Mouse (Mus musculus) embryonic facial prominence, embryonic 11.5 days (tissue): ENCODE measurements around the gene Hist1h3g. TPM values are rescaled to one million over a fixed set of nuclear protein-coding genes. Genes with fewer than 3 reads are reported as not detected.
"Not testable (repeated sequence)": the region's sequence is repeated elsewhere in the genome, so short reads cannot be mapped to it uniquely, and the experiment has no call there.

Experiments
- ATAC-seq: fragments of 200-750 bp; cut with Nextera tagmentation; replicated peaks from 2 replicates; pipeline ENCODE4 v1.8.0; 2017; ENCODE audit warnings: low read depth; ENCODE audit not compliant: insufficient number of reproducible peaks, low FRiP score, low TSS enrichment
- DNase-seq: peaks from one replicate; pipeline ENCODE4 v3.0.0-alpha.2; 2015; ENCODE audit warnings: low spot score
- H3K27ac ChIP-seq: fragments of 300-500 bp; sonication (generic); replicated peaks from 2 replicates; pipeline ENCODE4 v1.5.1; 2014; ENCODE audit warnings: mild to moderate bottlenecking, low read depth, low read length, control low read depth
- H3K27me3 ChIP-seq: fragments of 300-500 bp; sonication (generic); 2 replicates; pipeline ENCODE4 v1.6.1; 2014; ENCODE audit warnings: mild to moderate bottlenecking, low read length, moderate library complexity, mixed read lengths; ENCODE audit not compliant: control insufficient read depth, insufficient read depth
- H3K36me3 ChIP-seq: fragments of 300-500 bp; sonication (generic); replicated peaks from 2 replicates; pipeline ENCODE4 v1.6.1; 2014; ENCODE audit warnings: low read depth, mild to moderate bottlenecking, low read length, moderate library complexity, mixed read lengths; ENCODE audit not compliant: control insufficient read depth, insufficient read depth
- H3K4me1 ChIP-seq: fragments of 300-500 bp; sonication (generic); 2 replicates; pipeline ENCODE4 v1.6.1; 2014; ENCODE audit warnings: low read length, mixed read lengths; ENCODE audit not compliant: control insufficient read depth, insufficient read depth
- H3K4me2 ChIP-seq: fragments of 300-500 bp; sonication (generic); 2 replicates; pipeline ENCODE4 v1.6.1; 2014; ENCODE audit warnings: low read depth, mild to moderate bottlenecking, control low read depth, low read length, moderate library complexity
- H3K4me3 ChIP-seq: fragments of 300-500 bp; sonication (generic); 2 replicates; pipeline ENCODE4 v1.5.1; 2014; ENCODE audit warnings: low read depth, low read length, control low read depth
- H3K9ac ChIP-seq: fragments of 300-500 bp; sonication (generic); replicated peaks from 2 replicates; pipeline ENCODE4 v1.6.1; 2014; ENCODE audit warnings: mild to moderate bottlenecking, control low read depth, low read length
- H3K9me3 ChIP-seq: fragments of 300-500 bp; sonication (generic); replicated peaks from 2 replicates; pipeline ENCODE4 v1.6.1; 2016; ENCODE audit warnings: mild to moderate bottlenecking, low read length, inconsistent platforms, mixed read lengths; ENCODE audit not compliant: control insufficient read depth
- WGBS: fragments of 180-500 bp; shearing (Covaris S2); extraction: QIAGEN DNeasy Blood & Tissue Kit; methylation state at CpG from one replicate; pipeline ENCODE4 v1.1.7; 2014; 5-methylcytosine and 5-hydroxymethylcytosine counted together
- polyA plus RNA-seq: library from polyadenylated mRNA; unstranded; fragments of >200 nt; fragmentation: Nextera tagmentation; extraction: Ambion mirVana; gene quantifications from 2 replicates; pipeline ENCODE4 v1.2.1, GENCODE M21; 2014

Hist1h3g gene
- polyA plus RNA-seq, 1 experiment from 2014 or later, result 6.1 TPM

- Histone ChIP-seq H3K27me3 (no peaks in the 10 kb centered on the region), H3K4me3 (peak overlapping the region; percentile 46), H3K9ac (peak overlapping the region; percentile 77), H3K36me3 (no peaks in the 10 kb centered on the region), H3K4me2 (peak overlapping the region; percentile 71), H3K9me3 (no peaks in the 10 kb centered on the region), H3K4me1 (no peaks in the 10 kb centered on the region), H3K27ac (peak overlapping the region; percentile 95)
- peak; percentile 68 for DNase-seq
- 41% methylated on average over 2 of the region's 2 CpGs for WGBS
- no peak for ATAC-seq
Measured at GRCm38 (mm10) chr13:23572218-23573033, 37.2 kb downstream of the Hist1h3g start.

GRCm38 (mm10) chr13:23573034-23573897, 38.0 kb downstream of the Hist1h3g start:
- WGBS, result 11% methylated on average over 17 of the region's 20 CpGs
- peak overlapping the region; percentile 71 for H3K4me2 ChIP-seq
- DNase-seq, H3K27me3 ChIP-seq, ATAC-seq, H3K9me3 ChIP-seq, H3K4me1 ChIP-seq, H3K36me3 ChIP-seq: not testable (repeated sequence)
- H3K4me3 ChIP-seq, result peak overlapping the region; percentile 46
- peak overlapping the region; percentile 95 for H3K27ac ChIP-seq
- peak overlapping the region; percentile 68 for H3K9ac ChIP-seq

- 0% methylated on average over 19 of the region's 42 CpGs for WGBS
- H3K4me1 ChIP-seq, result not testable (repeated sequence)
Measured at GRCm38 (mm10) chr13:23573898-23574524, 38.8 kb downstream of the Hist1h3g start, which contains the start of the genes Hist1h2bf and Hist1h2ad. Gene Hist1h2bf (minus strand): TSS chr13:23574196. Gene Hist1h2ad (plus strand): TSS chr13:23574381.

GRCm38 (mm10) chr13:23574546-23575170, 39.4 kb downstream of the Hist1h3g start:
- Histone ChIP-seq H3K9ac (peak overlapping the region; percentile 61), H3K4me3 (peak overlapping the region; percentile 30)

More at GRCm38 (mm10) chr13:23573898-23574524, 38.8 kb downstream of the Hist1h3g start, which contains the start of the genes Hist1h2bf and Hist1h2ad:
- H3K9ac ChIP-seq, result peak within 1 kb of the TSS; percentile 68
- not testable (repeated sequence) for H3K9me3 ChIP-seq, H3K27me3 ChIP-seq, H3K36me3 ChIP-seq
- peak within 1 kb of the TSS; percentile 46 for H3K4me3 ChIP-seq
- peak; percentile 92 for ATAC-seq
- peak within 1 kb of the TSS; percentile 71 for H3K4me2 ChIP-seq
- peak within 1 kb of the TSS; percentile 95 for H3K27ac ChIP-seq
- peak; percentile 98 for DNase-seq

GRCm38 (mm10) chr13:23575271-23575851, 40.1 kb downstream of the Hist1h3g start, which contains the start of gene Hist1h3d:
Gene Hist1h3d (plus strand): TSS chr13:23575763.
- H3K9me3 ChIP-seq, result no peaks in the 10 kb centered on the region
- H3K27ac ChIP-seq, result peak within 1 kb of the TSS; percentile 91
- DNase-seq (peak; percentile 91), ATAC-seq (peak; percentile 53)
- H3K36me3 ChIP-seq, result no peaks in the 10 kb centered on the region
- peak within 1 kb of the TSS; percentile 79 for H3K9ac ChIP-seq
- under 1% methylated on average over 17 of the region's 18 CpGs for WGBS
- H3K4me1 ChIP-seq, result no peaks in the 10 kb centered on the region
- H3K4me3 ChIP-seq, result peak within 1 kb of the TSS; percentile 48
- peak within 1 kb of the TSS; percentile 67 for H3K4me2 ChIP-seq
- H3K27me3 ChIP-seq, result no peaks in the 10 kb centered on the region

More at GRCm38 (mm10) chr13:23574546-23575170, 39.4 kb downstream of the Hist1h3g start:
- 0% methylated on average over 5 of the region's 39 CpGs for WGBS
- peak overlapping the region; percentile 91 for H3K27ac ChIP-seq
- H3K36me3 ChIP-seq, H3K4me1 ChIP-seq, H3K9me3 ChIP-seq, ATAC-seq, H3K27me3 ChIP-seq: not testable (repeated sequence)
- peak overlapping the region; percentile 52 for H3K4me2 ChIP-seq
- peak; percentile 59 for DNase-seq

- not testable (repeated sequence) for H3K36me3 ChIP-seq, ATAC-seq, H3K27me3 ChIP-seq, H3K4me1 ChIP-seq, H3K9me3 ChIP-seq
- Histone ChIP-seq H3K9ac (peak overlapping the region; percentile 79), H3K4me3 (peak overlapping the region; percentile 48), H3K4me2 (peak overlapping the region; percentile 67), H3K27ac (peak overlapping the region; percentile 91)
- peak; percentile 50 for DNase-seq
- 0% methylated on average over 9 of the region's 40 CpGs for WGBS
Measured at GRCm38 (mm10) chr13:23575864-23576313, 40.7 kb downstream of the Hist1h3g start.

- H3K4me1 ChIP-seq, result no peaks in the 10 kb centered on the region
- ATAC-seq (no peak), DNase-seq (peak; percentile 69)
- 2% methylated on average over 7 of the region's 7 CpGs for WGBS
- H3K9me3 ChIP-seq, result no peaks in the 10 kb centered on the region
- H3K9ac ChIP-seq, result peak overlapping the region; percentile 79
- no peaks in the 10 kb centered on the region for H3K27me3 ChIP-seq
- peak overlapping the region; percentile 67 for H3K4me2 ChIP-seq
- H3K27ac ChIP-seq, result peak overlapping the region; percentile 91
- peak overlapping the region; percentile 48 for H3K4me3 ChIP-seq
- H3K36me3 ChIP-seq, result no peaks in the 10 kb centered on the region
Measured at GRCm38 (mm10) chr13:23576351-23576881, 41.2 kb downstream of the Hist1h3g start.
